Mouse (Mus musculus): ENCODE results near the gene Cacna1a.
"Not testable (repeated sequence)": the region's sequence is repeated elsewhere in the genome, so short reads cannot be mapped to it uniquely, and the experiment has no call there.

Gene Cacna1a

GRCm38 (mm10) chr8:84592015-84592662, 203.9 kb downstream of the Cacna1a start:
- DNase-seq (ENCODE audit: low read depth, low spot score) = peak; percentile 56

- no peak for DNase-seq (ENCODE audit: low read depth, low spot score)
These were observed 204.9 kb downstream of the Cacna1a start for GRCm38 (mm10) chr8:84593143-84593542.

GRCm38 (mm10) chr8:84594099-84594780, 206.0 kb downstream of the Cacna1a start:
- DNase-seq (ENCODE audit: low read depth, low spot score) = peak; percentile 70

GRCm38 (mm10) chr8:84595648-84596047, 207.4 kb downstream of the Cacna1a start:
- no peak for DNase-seq (ENCODE audit: low read depth, low spot score)

- DNase-seq (ENCODE audit: low read depth, low spot score) = no peak
These were observed 211.2 kb downstream of the Cacna1a start for GRCm38 (mm10) chr8:84599401-84599800.

GRCm38 (mm10) chr8:84600311-84600907, 212.2 kb downstream of the Cacna1a start:
- no peak for DNase-seq (ENCODE audit: low read depth, low spot score)

GRCm38 (mm10) chr8:84601221-84601751, 213.0 kb downstream of the Cacna1a start:
- DNase-seq (ENCODE audit: low read depth, low spot score) = no peak

- DNase-seq (ENCODE audit: low read depth, low spot score) = no peak
These were observed 226.4 kb downstream of the Cacna1a start for GRCm38 (mm10) chr8:84614512-84615223.

- DNase-seq (ENCODE audit: low read depth, low spot score) = no peak
These were observed 227.6 kb downstream of the Cacna1a start for GRCm38 (mm10) chr8:84615666-84616485.

GRCm38 (mm10) chr8:84617005-84617404, 228.8 kb downstream of the Cacna1a start:
- no peak for DNase-seq (ENCODE audit: low read depth, low spot score)

- DNase-seq (ENCODE audit: low read depth, low spot score) = no peak
These were observed 232.9 kb downstream of the Cacna1a start for GRCm38 (mm10) chr8:84621102-84621625.

GRCm38 (mm10) chr8:84623425-84623824, 235.2 kb downstream of the Cacna1a start:
- not testable (repeated sequence) for DNase-seq (ENCODE audit: low read depth, low spot score)

- no peak for DNase-seq (ENCODE audit: low read depth, low spot score)
These were observed 241.3 kb downstream of the Cacna1a start for GRCm38 (mm10) chr8:84629586-84629985.

GRCm38 (mm10) chr8:84630145-84630544, 241.9 kb downstream of the Cacna1a start:
- no peak for DNase-seq (ENCODE audit: low read depth, low spot score)

GRCm38 (mm10) chr8:84631813-84632212, 243.6 kb downstream of the Cacna1a start:
- DNase-seq (ENCODE audit: low read depth, low spot score) = no peak

GRCm38 (mm10) chr8:84633841-84634584, 245.8 kb downstream of the Cacna1a start:
- no peak for DNase-seq (ENCODE audit: low read depth, low spot score)

- DNase-seq (ENCODE audit: low read depth, low spot score) = no peak
These were observed 246.6 kb downstream of the Cacna1a start for GRCm38 (mm10) chr8:84634849-84635304.

GRCm38 (mm10) chr8:84635397-84636050, 247.3 kb downstream of the Cacna1a start:
- no peak for DNase-seq (ENCODE audit: low read depth, low spot score)

- no peak for DNase-seq (ENCODE audit: low read depth, low spot score)
These were observed 247.9 kb downstream of the Cacna1a start for GRCm38 (mm10) chr8:84636051-84636691.

Data from embryo, embryonic 11.5 days (tissue).